Mouse (Mus musculus): ENCODE measurements around the gene Platr17. TPM values are rescaled to one million over a fixed set of nuclear protein-coding genes. Genes with fewer than 3 reads are reported as not detected.

Platr17 gene
- polyA plus RNA-seq, 1 experiment from 2014 or later: 0.55 TPM

DNA sequence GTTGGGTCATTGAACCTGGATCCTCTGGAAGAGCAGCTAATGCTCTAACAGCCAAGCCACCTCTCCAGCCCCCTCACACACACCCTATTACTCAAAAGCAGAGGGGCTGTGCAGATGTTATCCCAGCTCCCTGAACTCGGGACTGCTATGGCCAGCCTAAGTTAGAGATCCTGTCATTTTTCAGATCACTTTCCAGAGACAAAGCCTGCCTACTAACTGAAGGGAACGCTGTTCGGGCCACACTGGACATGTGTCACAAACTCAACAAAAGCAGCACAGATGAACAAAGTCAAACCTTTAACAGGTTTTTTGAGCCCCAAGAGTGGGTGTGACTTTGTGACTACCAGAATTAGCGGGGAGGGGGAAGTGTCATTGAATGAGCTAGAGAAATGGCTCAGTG is 47.9 kb downstream of the Platr17 start:
- Histone ChIP-seq H3K9me3 (ENCODE audit: low read length) (no peaks in the 10 kb centered on the region), H3K9ac (replicated peaks; ENCODE audit: low read depth) (no peak overlapping the region), H3K4me3 (ENCODE audit: low read depth, low read length) (no peak overlapping the region), H3K4me1 (ENCODE audit: insufficient read depth, low read depth, low read length) (peaks cover 12% of the 10 kb centered on the region; the same call in 1 of the 2 replicates), H3K4me2 (replicated peaks; ENCODE audit: low read depth, low read length) (no peak overlapping the region), H3K27ac (ENCODE audit: low read length) (no peak overlapping the region), H3K36me3 (ENCODE audit: insufficient read depth, low read length) (peaks cover 4% of the 10 kb centered on the region; the same call in 1 of the 2 replicates), H3K27me3 (replicated peaks; ENCODE audit: insufficient read depth, low read length) (no peaks in the 10 kb centered on the region)
- ATAC-seq: no peak
- DNase-seq (ENCODE audit: low spot score): no peak
- WGBS: 74% methylated on average over 4 of the region's 4 CpGs
- TF ChIP-seq CTCF (IDR thresholded peaks at IDR 0.05): no peak
- no peak for TF ChIP-seq EP300 (IDR thresholded peaks at IDR 0.05)

DNA sequence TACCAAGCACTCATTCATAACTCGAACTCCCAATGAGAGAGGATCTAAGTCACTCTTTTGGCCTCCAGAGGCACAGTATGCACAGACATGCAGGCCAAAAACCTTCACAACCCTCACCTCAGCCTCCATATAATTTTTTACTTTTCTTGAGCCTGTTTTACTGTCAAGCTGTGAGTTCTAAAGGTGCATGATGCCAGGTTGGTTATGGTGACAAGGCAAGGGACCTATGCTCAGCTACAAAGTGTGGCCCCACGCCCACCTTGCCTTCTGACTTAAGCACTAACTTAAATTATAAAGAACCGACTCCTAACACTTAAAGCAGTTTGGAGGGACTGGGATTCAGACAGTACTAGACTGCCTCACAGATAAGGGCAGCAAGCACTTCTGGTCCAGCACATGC is 48.4 kb downstream of the Platr17 start:
- WGBS: 78% methylated on average over 3 of the region's 3 CpGs
- peaks cover 4% of the 10 kb centered on the region; the same call in 1 of the 2 replicates for H3K36me3 ChIP-seq (ENCODE audit: insufficient read depth, low read length)
- no peak for ATAC-seq
- no peak overlapping the region for H3K4me2 ChIP-seq (replicated peaks; ENCODE audit: low read depth, low read length)
- H3K4me3 ChIP-seq (ENCODE audit: low read depth, low read length): no peak overlapping the region
- no peak overlapping the region for H3K27ac ChIP-seq (ENCODE audit: low read length)
- TF ChIP-seq CTCF (IDR thresholded peaks at IDR 0.05) (no peak), EP300 (IDR thresholded peaks at IDR 0.05) (no peak)
- no peaks in the 10 kb centered on the region for H3K27me3 ChIP-seq (replicated peaks; ENCODE audit: insufficient read depth, low read length)
- no peaks in the 10 kb centered on the region for H3K9me3 ChIP-seq (ENCODE audit: low read length)
- H3K9ac ChIP-seq (replicated peaks; ENCODE audit: low read depth): no peak overlapping the region
- no peak for DNase-seq (ENCODE audit: low spot score)
- peaks cover 12% of the 10 kb centered on the region; the same call in 1 of the 2 replicates for H3K4me1 ChIP-seq (ENCODE audit: insufficient read depth, low read depth, low read length)

DNA sequence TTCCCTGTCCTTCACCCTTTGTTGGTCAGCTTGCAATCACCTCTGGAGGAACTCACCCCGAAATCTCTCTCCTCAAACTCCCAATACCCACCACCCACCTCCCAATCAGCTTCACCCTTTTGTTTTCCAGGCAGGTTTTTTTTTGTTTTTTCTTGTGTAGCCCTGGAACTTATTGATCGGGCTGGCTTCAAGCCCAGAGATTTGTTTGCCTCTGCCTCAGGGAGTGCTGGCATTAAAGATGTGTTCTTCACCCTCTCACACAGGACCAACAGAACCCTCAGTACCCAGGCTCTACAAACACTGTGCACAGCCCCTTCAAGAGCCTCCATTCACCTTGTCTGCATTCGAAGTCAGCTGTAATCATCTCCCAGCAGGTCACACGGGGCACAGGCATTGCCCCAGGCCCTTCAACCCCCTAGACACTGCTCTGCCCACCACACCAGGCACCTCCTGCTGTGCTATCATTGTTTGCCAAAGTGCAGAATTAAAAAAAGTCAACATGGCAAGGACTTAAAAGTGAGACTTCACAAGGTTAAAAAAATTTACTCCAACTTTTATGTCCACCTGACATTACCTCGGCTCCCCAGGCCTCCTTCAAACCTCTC is 49.1 kb downstream of the Platr17 start:
- peaks cover 12% of the 10 kb centered on the region; the same call in 1 of the 2 replicates for H3K4me1 ChIP-seq (ENCODE audit: insufficient read depth, low read depth, low read length)

DNA sequence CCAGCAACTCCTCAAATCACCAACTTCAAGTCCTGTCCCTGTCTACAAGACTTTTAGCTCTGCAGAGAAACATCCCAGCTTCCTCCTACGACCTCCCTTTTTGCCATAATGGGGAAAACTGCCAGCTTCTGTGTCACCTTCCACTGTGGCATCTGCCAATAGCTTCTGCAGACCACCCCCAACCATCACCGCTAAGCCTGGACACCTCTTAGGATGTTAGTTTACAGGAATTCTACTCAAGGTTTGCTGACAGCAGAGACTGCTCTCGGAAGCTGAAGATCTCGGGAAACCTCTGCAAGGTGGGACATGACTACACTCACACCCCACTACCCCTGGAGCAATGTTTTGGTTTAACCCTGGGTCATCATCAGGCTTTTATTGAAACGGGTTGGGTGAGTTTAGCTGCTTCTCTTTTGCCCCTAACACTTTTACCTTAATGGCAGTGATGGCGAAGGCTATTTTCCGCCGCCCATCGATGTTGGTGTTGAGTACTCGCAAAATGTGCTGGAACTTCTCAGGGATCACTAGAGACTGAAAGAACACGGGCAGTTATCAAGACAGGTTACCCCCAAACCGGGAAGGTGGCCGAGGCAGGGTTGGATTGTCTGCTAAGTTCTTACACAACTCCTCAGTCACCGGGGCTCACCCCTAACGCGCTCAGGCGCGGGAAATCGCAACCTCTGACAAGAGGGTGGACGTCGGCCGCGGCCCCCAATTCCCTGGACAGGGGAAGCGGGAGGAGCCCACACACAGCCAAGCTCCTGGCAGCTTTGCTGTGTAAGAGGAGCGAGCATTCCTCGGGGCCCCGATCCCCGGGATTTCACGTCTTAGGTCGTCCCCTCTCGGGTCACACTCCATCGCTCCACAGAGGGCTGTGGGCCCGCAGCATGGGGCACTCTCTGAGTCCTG is 50.0 kb downstream of the Platr17 start:
- 0 out of 2 replicates have a peak, but pooled peaks have one; percentile 13 for TF ChIP-seq EP300 (IDR thresholded peaks at IDR 0.05)
- TF ChIP-seq CTCF (IDR thresholded peaks at IDR 0.05): no peak
- ATAC-seq: peak; percentile 12
- under 1% methylated on average over 33 of the region's 33 CpGs for WGBS
- peak; percentile 52 for DNase-seq (ENCODE audit: low spot score)
- Histone ChIP-seq H3K36me3 (ENCODE audit: insufficient read depth, low read length) (peaks cover 4% of the 10 kb centered on the region; the same call in 1 of the 2 replicates), H3K27ac (ENCODE audit: low read length) (peak overlapping the region; percentile 92), H3K4me2 (replicated peaks; ENCODE audit: low read depth, low read length) (peak overlapping the region; percentile 67), H3K9me3 (ENCODE audit: low read length) (no peaks in the 10 kb centered on the region), H3K4me1 (ENCODE audit: insufficient read depth, low read depth, low read length) (peaks cover 12% of the 10 kb centered on the region; the same call in 1 of the 2 replicates), H3K27me3 (replicated peaks; ENCODE audit: insufficient read depth, low read length) (no peaks in the 10 kb centered on the region), H3K4me3 (ENCODE audit: low read depth, low read length) (peak overlapping the region; percentile 60), H3K9ac (replicated peaks; ENCODE audit: low read depth) (peak overlapping the region; percentile 96)

More for the DNA sequence above, 49.1 kb downstream of the Platr17 start:
- H3K4me3 ChIP-seq (ENCODE audit: low read depth, low read length): peak overlapping the region; percentile 60
- WGBS: 35% methylated on average over 5 of the region's 5 CpGs
- H3K9me3 ChIP-seq (ENCODE audit: low read length): no peaks in the 10 kb centered on the region
- peak overlapping the region; percentile 67 for H3K4me2 ChIP-seq (replicated peaks; ENCODE audit: low read depth, low read length)
- ATAC-seq (no peak), DNase-seq (ENCODE audit: low spot score) (no peak)
- H3K27ac ChIP-seq (ENCODE audit: low read length): no peak overlapping the region
- TF ChIP-seq CTCF (IDR thresholded peaks at IDR 0.05) (no peak), EP300 (IDR thresholded peaks at IDR 0.05) (no peak)
- peaks cover 4% of the 10 kb centered on the region; the same call in 1 of the 2 replicates for H3K36me3 ChIP-seq (ENCODE audit: insufficient read depth, low read length)
- H3K9ac ChIP-seq (replicated peaks; ENCODE audit: low read depth): peak overlapping the region; percentile 96
- H3K27me3 ChIP-seq (replicated peaks; ENCODE audit: insufficient read depth, low read length): no peaks in the 10 kb centered on the region

DNA sequence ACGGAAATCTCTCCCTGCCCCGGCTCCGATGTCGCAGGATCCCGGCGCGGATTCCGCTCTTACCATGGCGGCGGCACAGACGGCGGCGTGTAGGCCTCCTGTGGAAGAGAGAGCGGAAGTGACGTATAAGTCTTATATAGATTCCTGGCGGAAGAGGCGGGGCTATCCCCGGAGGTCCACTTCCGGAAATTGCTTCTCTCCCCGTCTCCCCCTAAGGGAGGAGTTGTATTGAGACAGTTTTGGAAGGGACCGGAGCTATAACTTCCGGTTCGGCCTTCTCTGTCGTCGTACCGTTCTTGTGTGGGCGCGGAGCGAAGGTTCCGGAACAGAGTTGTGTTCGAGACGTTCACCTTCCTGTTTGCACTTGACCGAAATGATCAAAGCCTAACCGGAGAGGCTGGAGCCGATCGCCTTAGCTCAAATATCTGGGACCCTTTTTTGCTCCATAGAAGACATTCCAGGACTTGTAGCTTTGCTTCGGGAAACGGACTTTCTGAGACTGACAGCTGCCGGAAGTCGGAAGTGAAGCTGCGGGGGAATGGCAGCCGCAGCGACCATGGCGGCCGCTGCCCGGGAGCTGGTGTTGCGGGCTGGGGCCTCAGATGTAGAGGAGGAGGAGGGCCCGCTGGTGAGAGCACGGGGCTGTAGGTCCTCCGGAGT is 50.8 kb downstream of the Platr17 start, which contains the start of the genes Vps52 and Rps18:
Gene Vps52 (plus strand): TSS at position 258 of the 660 bp plus-strand sequence.
Gene Rps18 (minus strand): TSS at position 447 of the 660 bp plus-strand sequence.
- H3K36me3 ChIP-seq (ENCODE audit: insufficient read depth, low read length): peaks cover 4% of the 10 kb centered on the region; the same call in 1 of the 2 replicates
- WGBS: under 1% methylated on average over 50 of the region's 50 CpGs
- ATAC-seq: peak; percentile 88
- no peaks in the 10 kb centered on the region for H3K9me3 ChIP-seq (ENCODE audit: low read length)
- peak within 1 kb of the TSS; percentile 67 for H3K4me2 ChIP-seq (replicated peaks; ENCODE audit: low read depth, low read length)
- peak within 1 kb of the TSS; percentile 95 for H3K27ac ChIP-seq (ENCODE audit: low read length)
- H3K27me3 ChIP-seq (replicated peaks; ENCODE audit: insufficient read depth, low read length): no peaks in the 10 kb centered on the region
- TF ChIP-seq EP300 (IDR thresholded peaks at IDR 0.05) (peak; percentile 51; the same call in 1 of the 2 replicates), CTCF (IDR thresholded peaks at IDR 0.05) (peak; percentile 51)
- H3K4me3 ChIP-seq (ENCODE audit: low read depth, low read length): peak within 1 kb of the TSS; percentile 60
- H3K4me1 ChIP-seq (ENCODE audit: insufficient read depth, low read depth, low read length): peaks cover 9% of the 10 kb centered on the region; the same call in 1 of the 2 replicates
- peak; percentile 99 for DNase-seq (ENCODE audit: low spot score)
- peak within 1 kb of the TSS; percentile 96 for H3K9ac ChIP-seq (replicated peaks; ENCODE audit: low read depth)

Small RNA genes within 50 kb of the gene (microRNA-seq; reads per million reads assigned to microRNA genes)
- not detected for gene Gm27740

Other genes starting within 250 kb of the Platr17 start
- gene Hnrnpm, start 218.3 kb upstream of the Platr17 start, polyA plus RNA-seq (2015; fragmentation: Nextera tagmentation; extraction: Ambion mirVana): 112 and 146 TPM in 2 replicates
- 104 and 106 TPM in 2 replicates for gene March2, start 186.5 kb upstream of the Platr17 start, polyA plus RNA-seq (2015; fragmentation: Nextera tagmentation; extraction: Ambion mirVana)
- gene Rab11b, start 144.6 kb upstream of the Platr17 start, polyA plus RNA-seq (2015; fragmentation: Nextera tagmentation; extraction: Ambion mirVana): 258 and 279 TPM in 2 replicates
- 125 and 137 TPM in 2 replicates for gene Angptl4, start 123.3 kb upstream of the Platr17 start, polyA plus RNA-seq (2015; fragmentation: Nextera tagmentation; extraction: Ambion mirVana)
- gene Kank3, start 94.6 kb upstream of the Platr17 start, polyA plus RNA-seq (2015; fragmentation: Nextera tagmentation; extraction: Ambion mirVana): 186 and 211 TPM in 2 replicates
- 906 and 1,023 TPM in 2 replicates for gene Rps28, start 80.6 kb upstream of the Platr17 start, polyA plus RNA-seq (2015; fragmentation: Nextera tagmentation; extraction: Ambion mirVana)
- 455 and 501 TPM in 2 replicates for gene Ndufa7, start 80.6 kb upstream of the Platr17 start, polyA plus RNA-seq (2015; fragmentation: Nextera tagmentation; extraction: Ambion mirVana)
- gene Cd320, start 62.0 kb upstream of the Platr17 start, polyA plus RNA-seq (2015; fragmentation: Nextera tagmentation; extraction: Ambion mirVana): 37.6 and 39.3 TPM in 2 replicates
- gene Gm7029, start 31.3 kb upstream of the Platr17 start, polyA plus RNA-seq (2015; fragmentation: Nextera tagmentation; extraction: Ambion mirVana): not detected in 2 replicates
- 0.37 and 1.0 TPM in 2 replicates for gene Kifc1, start 14.5 kb upstream of the Platr17 start, polyA plus RNA-seq (2015; fragmentation: Nextera tagmentation; extraction: Ambion mirVana)
- 23.9 and 29.0 TPM in 2 replicates for gene Daxx, start 4.3 kb downstream of the Platr17 start, polyA plus RNA-seq (2015; fragmentation: Nextera tagmentation; extraction: Ambion mirVana)
- gene Tapbp, start 10.8 kb downstream of the Platr17 start, polyA plus RNA-seq (2015; fragmentation: Nextera tagmentation; extraction: Ambion mirVana): 102 and 113 TPM in 2 replicates
- 16.6 and 17.0 TPM in 2 replicates for gene Zbtb22, start 10.8 kb downstream of the Platr17 start, polyA plus RNA-seq (2015; fragmentation: Nextera tagmentation; extraction: Ambion mirVana)
- 39.0 and 45.2 TPM in 2 replicates for gene Rgl2, start 24.4 kb downstream of the Platr17 start, polyA plus RNA-seq (2015; fragmentation: Nextera tagmentation; extraction: Ambion mirVana)
- 99.7 and 103 TPM in 2 replicates for gene Pfdn6, start 35.2 kb downstream of the Platr17 start, polyA plus RNA-seq (2015; fragmentation: Nextera tagmentation; extraction: Ambion mirVana)
- 8.8 TPM in 2 replicates for gene Wdr46, start 35.5 kb downstream of the Platr17 start, polyA plus RNA-seq (2015; fragmentation: Nextera tagmentation; extraction: Ambion mirVana)
- 9.3 and 12.0 TPM in 2 replicates for gene B3galt4, start 46.4 kb downstream of the Platr17 start, polyA plus RNA-seq (2015; fragmentation: Nextera tagmentation; extraction: Ambion mirVana)
- gene Vps52, start 50.7 kb downstream of the Platr17 start, polyA plus RNA-seq (2015; fragmentation: Nextera tagmentation; extraction: Ambion mirVana): 28.5 and 31.1 TPM in 2 replicates
- gene Rps18, start 50.9 kb downstream of the Platr17 start, polyA plus RNA-seq (2015; fragmentation: Nextera tagmentation; extraction: Ambion mirVana): 1,282 and 1,435 TPM in 2 replicates
- gene H2-K1, start 95.2 kb downstream of the Platr17 start, polyA plus RNA-seq (2015; fragmentation: Nextera tagmentation; extraction: Ambion mirVana): 213 and 222 TPM in 2 replicates
- 18.8 and 19.1 TPM in 2 replicates for gene Ring1, start 119.5 kb downstream of the Platr17 start, polyA plus RNA-seq (2015; fragmentation: Nextera tagmentation; extraction: Ambion mirVana)
- 57.9 and 59.8 TPM in 2 replicates for gene H2-Ke6, start 122.9 kb downstream of the Platr17 start, polyA plus RNA-seq (2015; fragmentation: Nextera tagmentation; extraction: Ambion mirVana)
- gene Slc39a7, start 126.5 kb downstream of the Platr17 start, polyA plus RNA-seq (2015; fragmentation: Nextera tagmentation; extraction: Ambion mirVana): 130 and 131 TPM in 2 replicates
- gene Rxrb, start 126.7 kb downstream of the Platr17 start, polyA plus RNA-seq (2015; fragmentation: Nextera tagmentation; extraction: Ambion mirVana): 35.0 and 35.7 TPM in 2 replicates
- gene Col11a2, start 134.3 kb downstream of the Platr17 start, polyA plus RNA-seq (2015; fragmentation: Nextera tagmentation; extraction: Ambion mirVana): 0.25 and 0.44 TPM in 2 replicates
- 0.48 and 1.1 TPM in 2 replicates for gene H2-Oa, start 187.2 kb downstream of the Platr17 start, polyA plus RNA-seq (2015; fragmentation: Nextera tagmentation; extraction: Ambion mirVana)
- gene H2-DMa, start 214.4 kb downstream of the Platr17 start, polyA plus RNA-seq (2015; fragmentation: Nextera tagmentation; extraction: Ambion mirVana): 20.7 and 23.9 TPM in 2 replicates
- 80.2 and 80.3 TPM in 2 replicates for gene Brd2, start 217.5 kb downstream of the Platr17 start, polyA plus RNA-seq (2015; fragmentation: Nextera tagmentation; extraction: Ambion mirVana)
- 1.8 and 2.2 TPM in 2 replicates for gene H2-DMb2, start 238.2 kb downstream of the Platr17 start, polyA plus RNA-seq (2015; fragmentation: Nextera tagmentation; extraction: Ambion mirVana)
- 6.9 and 7.2 TPM in 2 replicates for gene H2-DMb1, start 247.9 kb downstream of the Platr17 start, polyA plus RNA-seq (2015; fragmentation: Nextera tagmentation; extraction: Ambion mirVana)